Mouse (Mus musculus) ES-E14 (cell line): ENCODE results near the gene Ophn1. TPM values are rescaled to one million over a fixed set of nuclear protein-coding genes. Genes with fewer than 3 reads are reported as not detected.

Source experiments
- DNase-seq: peaks from one replicate; pipeline ENCODE4 v3.0.0-alpha.2; 2013; ENCODE audit warnings: low read depth, low spot score
- H3K27ac ChIP-seq: 2 replicates; pipeline ENCODE4 v1.5.1; 2012; ENCODE audit warnings: low read depth, mild to moderate bottlenecking, low read length, moderate library complexity, mixed read lengths; ENCODE audit not compliant: poor library complexity, insufficient read depth, severe bottlenecking
- H3K36me3 ChIP-seq: 2 replicates; pipeline ENCODE4 v1.6.1; 2012; ENCODE audit warnings: mild to moderate bottlenecking, low read length, moderate library complexity, mixed read lengths; ENCODE audit not compliant: control insufficient read depth, poor library complexity, insufficient read depth, severe bottlenecking
- H3K4me1 ChIP-seq, 2 experiments: fragments of 150-350 bp in 1 of 2; sonication (generic) in 1 of 2; 2 replicates each; pipeline ENCODE4 v1.6.1; 2012; ENCODE audit warnings: low read length in 2 of 2, mild to moderate bottlenecking in 1 of 2, mixed read lengths in 1 of 2; ENCODE audit not compliant: control insufficient read depth in 2 of 2, insufficient read depth in 2 of 2, poor library complexity in 1 of 2
- H3K4me3 ChIP-seq, 2 experiments: fragments of 150-350 bp in 1 of 2; sonication (generic) in 1 of 2; 2 replicates each; pipeline ENCODE4 v1.5.1; 2012; ENCODE audit warnings: low read length in 2 of 2, low read depth in 1 of 2, mild to moderate bottlenecking in 1 of 2, mixed read lengths in 1 of 2; ENCODE audit not compliant: insufficient read depth in 1 of 2, poor library complexity in 1 of 2, severe bottlenecking in 1 of 2
- H3K9ac ChIP-seq: 2 replicates; pipeline ENCODE4 v1.6.1; 2012; ENCODE audit warnings: low read depth, mild to moderate bottlenecking, low read length, mixed read lengths; ENCODE audit not compliant: poor library complexity, insufficient read depth, severe bottlenecking
- H3K9me3 ChIP-seq: fragments of 150-350 bp; sonication (generic); 2 replicates; pipeline ENCODE4 v1.6.1; 2012; ENCODE audit warnings: low read depth, mild to moderate bottlenecking, low read length; ENCODE audit not compliant: control insufficient read depth, insufficient read depth
- CHD2 ChIP-seq: IDR thresholded peaks from 2 replicates; pipeline ENCODE4 v1.6.1; 2014; ENCODE audit warnings: mild to moderate bottlenecking, low read depth, low read length, inconsistent platforms
- HCFC1 ChIP-seq: IDR thresholded peaks from 2 replicates; pipeline ENCODE4 v1.6.1; 2012; ENCODE audit warnings: low read length, inconsistent platforms, borderline replicate concordance; ENCODE audit not compliant: insufficient read depth
- MAFK ChIP-seq: IDR thresholded peaks from 2 replicates; pipeline ENCODE4 v1.6.1; 2014; ENCODE audit warnings: mild to moderate bottlenecking, low read depth, low read length, inconsistent platforms; ENCODE audit not compliant: insufficient read depth
- ZC3H11A ChIP-seq: IDR thresholded peaks from 2 replicates; pipeline ENCODE4 v1.6.1; 2012; ENCODE audit warnings: low read depth, mild to moderate bottlenecking, inconsistent platforms, low read length, borderline replicate concordance
- ZNF384 ChIP-seq: IDR thresholded peaks from 2 replicates; pipeline ENCODE4 v1.6.1; 2012; ENCODE audit warnings: low read depth, low read length, inconsistent platforms
- in situ Hi-C, 2 experiments: fragments of 600-800 bp; cut with MboI; formaldehyde crosslinking; loops; one replicate each; pipeline ENCODE4 v1.15.1; 2025; ENCODE audit warnings: low sequenced_read_pairs in 2 of 2, inconsistent platforms in 1 of 2; ENCODE audit not compliant: unreplicated experiment in 2 of 2
- total RNA-seq: library from RNA; depleted of rRNA; stranded (reverse); fragments of 300-350 nt; gene quantifications from 2 replicates; pipeline ENCODE4 v1.2.3, GENCODE M21; 2012

Ophn1 gene
- total RNA-seq, 1 experiment, result 2.9 TPM

- DNase-seq, result no peak
These were observed 28.6 kb upstream of the Ophn1 start for GRCm38 (mm10) chrX:98919423-98919822.

GRCm38 (mm10) chrX:98908910-98909309 is 18.1 kb upstream of the Ophn1 start:
- Histone ChIP-seq H3K4me3 (no peak overlapping the region), H3K36me3 (no peaks in the 10 kb centered on the region), H3K27ac (no peak overlapping the region), H3K9ac (no peak overlapping the region), H3K9me3 (no peaks in the 10 kb centered on the region), H3K4me1 (no peaks in the 10 kb centered on the region)
- in situ Hi-C loops, result no loop called here
- TF ChIP-seq ZC3H11A (no peak), ZNF384 (no peak), CHD2 (no peak), MAFK (no peak), HCFC1 (no peak)
- no peak for DNase-seq

More at GRCm38 (mm10) chrX:98919423-98919822, 28.6 kb upstream of the Ophn1 start:
- TF ChIP-seq ZC3H11A, result 0 out of 2 replicates have a peak, but pooled peaks have one; percentile 9
- TF ChIP-seq CHD2, result no peak
- no peak overlapping the region for H3K9ac ChIP-seq
- H3K4me1 ChIP-seq, result no peaks in the 10 kb centered on the region; a peak in 1 of 4 replicates
- H3K9me3 ChIP-seq, result no peaks in the 10 kb centered on the region
- in situ Hi-C loops, result no loop called here
- no peak overlapping the region for H3K27ac ChIP-seq
- no peak overlapping the region for H3K4me3 ChIP-seq
- H3K36me3 ChIP-seq, result no peaks in the 10 kb centered on the region

GRCm38 (mm10) chrX:98904226-98904625 is 13.4 kb upstream of the Ophn1 start:
- Histone ChIP-seq H3K27ac (no peak overlapping the region), H3K36me3 (no peaks in the 10 kb centered on the region), H3K4me1 (no peaks in the 10 kb centered on the region), H3K9ac (no peak overlapping the region), H3K9me3 (no peaks in the 10 kb centered on the region), H3K4me3 (no peak overlapping the region)
- no peak for DNase-seq
- TF ChIP-seq ZNF384, result no peak
- TF ChIP-seq CHD2, result no peak
- TF ChIP-seq ZC3H11A, result no peak
- TF ChIP-seq MAFK, result no peak
- no peak for TF ChIP-seq HCFC1
- in situ Hi-C loops, result no loop called here

DNA sequence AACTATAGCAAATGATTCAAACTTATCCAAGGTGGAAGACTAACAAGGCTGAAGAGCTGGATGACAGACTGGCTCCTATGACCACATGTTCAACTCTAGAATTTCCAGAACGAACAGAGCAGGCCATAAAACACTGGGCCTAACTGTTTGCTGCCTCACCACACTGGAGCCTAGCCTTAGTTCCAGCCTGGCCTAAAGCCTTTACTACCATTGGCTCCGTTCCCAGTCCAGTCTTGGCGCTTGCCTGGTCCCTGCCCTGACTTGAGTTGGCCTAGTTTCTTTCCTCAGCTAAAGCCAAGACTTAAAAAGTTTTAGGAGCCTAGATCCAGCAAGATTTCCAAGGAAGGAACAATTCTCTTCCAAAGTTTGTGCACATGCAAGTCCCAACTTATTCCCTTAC is 7.5 kb upstream of the Ophn1 start:
- no peaks in the 10 kb centered on the region for H3K4me1 ChIP-seq
- H3K36me3 ChIP-seq, result no peaks in the 10 kb centered on the region
- in situ Hi-C loops, result no loop called here
- TF ChIP-seq ZNF384 (no peak), HCFC1 (no peak), MAFK (no peak), CHD2 (no peak), ZC3H11A (no peak)
- no peak overlapping the region for H3K9ac ChIP-seq
- no peak overlapping the region for H3K27ac ChIP-seq
- no peak overlapping the region for H3K4me3 ChIP-seq
- H3K9me3 ChIP-seq, result no peaks in the 10 kb centered on the region
- DNase-seq, result no peak

- no peak overlapping the region for H3K27ac ChIP-seq
- no peak overlapping the region for H3K9ac ChIP-seq
- H3K4me3 ChIP-seq, result peak overlapping the region; percentile 76 to 78
- H3K36me3 ChIP-seq, result no peaks in the 10 kb centered on the region
- DNase-seq, result no peak
- H3K4me1 ChIP-seq, result no peaks in the 10 kb centered on the region
- in situ Hi-C loops, result no loop called here
- TF ChIP-seq CHD2 (no peak), ZNF384 (no peak), ZC3H11A (no peak), HCFC1 (no peak), MAFK (no peak)
- H3K9me3 ChIP-seq, result no peaks in the 10 kb centered on the region
These were observed 786 bp downstream of the Ophn1 start for GRCm38 (mm10) chrX:98890072-98890405.
